Mouse (Mus musculus) right cerebral cortex, postnatal 25 days (tissue): Measurements from ENCODE around the gene Chrdl2.
A peak's percentile ranks its signal among the peaks of the same experiment; 100 is the strongest.
"Not testable (repeated sequence)": the region's sequence is repeated elsewhere in the genome, so short reads cannot be mapped to it uniquely, and the experiment has no call there.

Experiments used
- DNase-seq: peaks from one replicate; pipeline ENCODE4 v3.0.0; 2022

Chrdl2 gene

GRCm38 (mm10) chr7:100005790-100006189, at the start of gene Chrdl2:
Chrdl2 (plus strand) TSS chr7:100006172.
- DNase-seq: peak; percentile 36

GRCm38 (mm10) chr7:99957226-99957965, 48.6 kb upstream of the Chrdl2 start:
- DNase-seq: no peak

GRCm38 (mm10) chr7:99960571-99960970, 45.4 kb upstream of the Chrdl2 start:
- not testable (repeated sequence) for DNase-seq

GRCm38 (mm10) chr7:99961518-99961917, 44.5 kb upstream of the Chrdl2 start:
- DNase-seq: no peak

- DNase-seq: no peak
Observed at GRCm38 (mm10) chr7:99962536-99963236, 43.3 kb upstream of the Chrdl2 start.

GRCm38 (mm10) chr7:99963237-99963860, 42.6 kb upstream of the Chrdl2 start:
- DNase-seq: no peak

GRCm38 (mm10) chr7:99965020-99965841, 40.7 kb upstream of the Chrdl2 start:
- DNase-seq: peak; percentile 58

- no peak for DNase-seq
Observed at GRCm38 (mm10) chr7:99966011-99966721, 39.8 kb upstream of the Chrdl2 start.

- DNase-seq: no peak
Observed at GRCm38 (mm10) chr7:99969151-99969550, 36.8 kb upstream of the Chrdl2 start.

GRCm38 (mm10) chr7:99971926-99972325, 34.0 kb upstream of the Chrdl2 start:
- DNase-seq: no peak

- DNase-seq: not testable (repeated sequence)
Observed at GRCm38 (mm10) chr7:99972912-99973311, 33.1 kb upstream of the Chrdl2 start.

- DNase-seq: no peak
Observed at GRCm38 (mm10) chr7:99974208-99974970, 31.6 kb upstream of the Chrdl2 start.

- no peak for DNase-seq
Observed at GRCm38 (mm10) chr7:99975819-99976575, 30.0 kb upstream of the Chrdl2 start.

- no peak for DNase-seq
Observed at GRCm38 (mm10) chr7:99978041-99978440, 27.9 kb upstream of the Chrdl2 start.

- no peak for DNase-seq
Observed at GRCm38 (mm10) chr7:99979081-99979480, 26.9 kb upstream of the Chrdl2 start.

GRCm38 (mm10) chr7:99979546-99980131, 26.3 kb upstream of the Chrdl2 start:
- DNase-seq: peak; percentile 48

GRCm38 (mm10) chr7:99980132-99980591, 25.8 kb upstream of the Chrdl2 start, which contains the start of gene Rnf169:
Rnf169 (minus strand) TSS chr7:99980448.
- peak; percentile 88 for DNase-seq

- no peak for DNase-seq
Observed at GRCm38 (mm10) chr7:99981311-99981710, 24.7 kb upstream of the Chrdl2 start.

- no peak for DNase-seq
Observed at GRCm38 (mm10) chr7:99982256-99983242, 23.4 kb upstream of the Chrdl2 start.
